Mouse (Mus musculus): ENCODE results near the gene Eno3.

Eno3 gene

GRCm38 (mm10) chr11:70683640-70684039 lies 26.6 kb downstream of the Eno3 start:
- DNase-seq: no peak

- peak; percentile 71 to 75 for DNase-seq
Observed at GRCm38 (mm10) chr11:70686901-70687566, 30.0 kb downstream of the Eno3 start.

GRCm38 (mm10) chr11:70687601-70688199 lies 30.7 kb downstream of the Eno3 start, which contains the start of gene Camta2:
Gene Camta2, minus strand, starts transcription at chr11:70688105.
- DNase-seq: peak; percentile 95

GRCm38 (mm10) chr11:70688372-70688771 lies 31.4 kb downstream of the Eno3 start:
- DNase-seq: no peak

- no peak for DNase-seq
Observed at GRCm38 (mm10) chr11:70689578-70689977, 32.6 kb downstream of the Eno3 start.

- no peak for DNase-seq
Observed at GRCm38 (mm10) chr11:70693504-70693903, 36.5 kb downstream of the Eno3 start.

GRCm38 (mm10) chr11:70697376-70697775 lies 40.4 kb downstream of the Eno3 start:
- no peak for DNase-seq

- no peak for DNase-seq
Observed at GRCm38 (mm10) chr11:70699051-70699450, 42.0 kb downstream of the Eno3 start.

GRCm38 (mm10) chr11:70699722-70700556 lies 42.9 kb downstream of the Eno3 start, which contains the start of the genes Inca1 and Kif1c:
Gene Inca1, minus strand, starts transcription at chr11:70700155.
Gene Kif1c, plus strand, starts transcription at chr11:70700548.
- DNase-seq: peak; percentile 98 to 99

GRCm38 (mm10) chr11:70700613-70701012 lies 43.6 kb downstream of the Eno3 start:
- DNase-seq: peak; percentile 72 to 79

- no peak for DNase-seq
Observed at GRCm38 (mm10) chr11:70701221-70701955, 44.4 kb downstream of the Eno3 start.

- no peak for DNase-seq
Observed at GRCm38 (mm10) chr11:70701984-70702733, 45.2 kb downstream of the Eno3 start.

- peak in 1 of 2 experiments; percentile 25 for DNase-seq
Observed at GRCm38 (mm10) chr11:70702781-70703180, 45.8 kb downstream of the Eno3 start.

GRCm38 (mm10) chr11:70706127-70706526 lies 49.1 kb downstream of the Eno3 start:
- no peak for DNase-seq

GRCm38 (mm10) chr11:70711026-70711425 lies 54.0 kb downstream of the Eno3 start:
- DNase-seq: no peak

Measured in cerebellum, postnatal 14 days (tissue).